Mouse (Mus musculus): Measurements from ENCODE around the gene R3hcc1l.

The R3hcc1l gene

GRCm38 (mm10) chr19:42558701-42559100 lies 40.1 kb downstream of the R3hcc1l start:
- DNase-seq: no peak

GRCm38 (mm10) chr19:42561991-42562390 lies 43.4 kb downstream of the R3hcc1l start:
- peak; percentile 50 to 61 for DNase-seq

- no peak for DNase-seq
Measured at GRCm38 (mm10) chr19:42562981-42563380, 44.4 kb downstream of the R3hcc1l start.

- no peak for DNase-seq
Measured at GRCm38 (mm10) chr19:42563726-42564270, 45.2 kb downstream of the R3hcc1l start.

GRCm38 (mm10) chr19:42566283-42567019 lies 47.9 kb downstream of the R3hcc1l start:
- DNase-seq: peak in 1 of 2 experiments; percentile 17

GRCm38 (mm10) chr19:42567020-42567419 lies 48.5 kb downstream of the R3hcc1l start:
- no peak for DNase-seq

GRCm38 (mm10) chr19:42569076-42569475 lies 50.5 kb downstream of the R3hcc1l start:
- no peak for DNase-seq

- DNase-seq: no peak
Measured at GRCm38 (mm10) chr19:42571291-42571690, 52.7 kb downstream of the R3hcc1l start.

- no peak for DNase-seq
Measured at GRCm38 (mm10) chr19:42575317-42575716, 56.8 kb downstream of the R3hcc1l start.

GRCm38 (mm10) chr19:42576856-42577255 lies 58.3 kb downstream of the R3hcc1l start:
- no peak for DNase-seq

- DNase-seq: no peak
Measured at GRCm38 (mm10) chr19:42578631-42579030, 60.1 kb downstream of the R3hcc1l start.

GRCm38 (mm10) chr19:42580701-42581100 lies 62.1 kb downstream of the R3hcc1l start:
- DNase-seq: no peak

GRCm38 (mm10) chr19:42582811-42583370 lies 64.3 kb downstream of the R3hcc1l start:
- DNase-seq: no peak

GRCm38 (mm10) chr19:42583677-42584076 lies 65.1 kb downstream of the R3hcc1l start:
- no peak for DNase-seq

- no peak for DNase-seq
Measured at GRCm38 (mm10) chr19:42584188-42584587, 65.6 kb downstream of the R3hcc1l start.

- DNase-seq: no peak
Measured at GRCm38 (mm10) chr19:42587704-42588103, 69.1 kb downstream of the R3hcc1l start.

GRCm38 (mm10) chr19:42589246-42589645 lies 70.7 kb downstream of the R3hcc1l start:
- no peak for DNase-seq

- DNase-seq: no peak
Measured at GRCm38 (mm10) chr19:42591534-42591933, 73.0 kb downstream of the R3hcc1l start.

GRCm38 (mm10) chr19:42593456-42593855 lies 74.9 kb downstream of the R3hcc1l start:
- DNase-seq: no peak

GRCm38 (mm10) chr19:42595066-42595465 lies 76.5 kb downstream of the R3hcc1l start:
- DNase-seq: peak; percentile 50 to 54

- DNase-seq: no peak
Measured at GRCm38 (mm10) chr19:42597286-42597685, 78.7 kb downstream of the R3hcc1l start.

GRCm38 (mm10) chr19:42597896-42598295 lies 79.3 kb downstream of the R3hcc1l start:
- DNase-seq: no peak

GRCm38 (mm10) chr19:42599891-42600290 lies 81.3 kb downstream of the R3hcc1l start:
- no peak for DNase-seq

- DNase-seq: no peak
Measured at GRCm38 (mm10) chr19:42600591-42600990, 82.0 kb downstream of the R3hcc1l start.

All from cerebellum, postnatal 25 days (tissue).